Mouse (Mus musculus): ENCODE results near the gene Ahdc1. TPM values are rescaled to one million over a fixed set of nuclear protein-coding genes. Genes with fewer than 3 reads are reported as not detected.

Ahdc1 gene
- polyA plus RNA-seq, 1 experiment from 2014 or later: 10.5 TPM

DNA sequence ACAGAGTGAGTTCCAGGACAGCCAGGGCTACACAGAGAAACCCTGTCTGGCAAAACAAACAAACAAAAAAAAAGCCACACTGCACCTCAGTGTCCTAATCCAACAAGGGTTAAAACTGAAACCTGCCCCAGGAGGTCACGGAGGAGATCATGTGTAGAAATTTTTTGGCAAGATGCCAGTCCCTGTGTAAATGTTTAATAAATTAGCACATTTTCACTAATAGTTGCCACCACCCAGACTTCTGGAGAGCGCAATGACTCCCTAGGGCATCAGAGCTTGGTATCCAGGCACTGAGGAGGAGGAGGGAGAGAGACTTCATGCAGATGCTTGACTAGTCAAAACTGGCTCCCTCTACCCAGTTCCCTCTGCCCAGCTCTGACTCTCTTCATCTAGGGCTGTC lies 31.9 kb upstream of the Ahdc1 start:
- WGBS: 91% methylated on average over 2 of the region's 2 CpGs
- ATAC-seq (ENCODE audit: insufficient number of reproducible peaks, low FRiP score, low TSS enrichment, low read depth) (no peak), DNase-seq (ENCODE audit: low spot score) (no peak)
- Histone ChIP-seq H3K27me3 (ENCODE audit: control insufficient read depth, insufficient read depth, low read length) (0 out of 2 replicates have a peak, but pooled peaks cover 2% of the 10 kb centered on the region), H3K4me1 (ENCODE audit: control insufficient read depth, insufficient read depth, low read length) (peaks cover 27% of the 10 kb centered on the region), H3K4me2 (ENCODE audit: low read depth, severe bottlenecking) (no peak overlapping the region), H3K36me3 (ENCODE audit: control insufficient read depth, insufficient read depth, low read length) (no peaks in the 10 kb centered on the region), H3K9me3 (ENCODE audit: control insufficient read depth, low read length) (no peaks in the 10 kb centered on the region), H3K4me3 (ENCODE audit: low read depth, low read length) (no peak overlapping the region), H3K27ac (replicated peaks; ENCODE audit: low read depth, low read length) (no peak overlapping the region), H3K9ac (ENCODE audit: low read length) (no peak overlapping the region)

DNA sequence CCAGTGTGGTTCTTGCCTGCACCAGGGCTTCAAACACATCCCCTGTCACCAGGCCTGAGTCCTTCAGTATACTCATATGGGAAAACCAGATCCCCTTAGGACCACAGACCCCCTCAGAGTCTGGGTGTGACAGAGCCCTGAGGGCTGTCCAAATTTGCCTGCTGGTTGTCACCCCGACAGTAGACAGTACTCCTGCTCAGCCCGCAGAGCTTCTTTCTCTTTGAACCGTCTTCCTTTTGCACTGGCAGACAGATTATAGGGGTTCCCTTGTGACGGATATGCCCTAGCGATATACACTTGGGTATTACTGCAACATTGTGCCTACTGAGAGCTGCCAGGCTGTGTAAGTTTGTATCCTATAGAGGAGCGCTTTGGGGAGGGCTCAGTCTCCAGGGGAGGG lies 29.4 kb upstream of the Ahdc1 start:
- Histone ChIP-seq H3K36me3 (ENCODE audit: control insufficient read depth, insufficient read depth, low read length) (no peaks in the 10 kb centered on the region), H3K27ac (replicated peaks; ENCODE audit: low read depth, low read length) (no peak overlapping the region), H3K9me3 (ENCODE audit: control insufficient read depth, low read length) (no peaks in the 10 kb centered on the region), H3K27me3 (ENCODE audit: control insufficient read depth, insufficient read depth, low read length) (no peaks in the 10 kb centered on the region), H3K4me2 (ENCODE audit: low read depth, severe bottlenecking) (no peak overlapping the region), H3K9ac (ENCODE audit: low read length) (no peak overlapping the region), H3K4me3 (ENCODE audit: low read depth, low read length) (no peak overlapping the region), H3K4me1 (ENCODE audit: control insufficient read depth, insufficient read depth, low read length) (peaks cover 15% of the 10 kb centered on the region)
- no peak for ATAC-seq (ENCODE audit: insufficient number of reproducible peaks, low FRiP score, low TSS enrichment, low read depth)
- no peak for DNase-seq (ENCODE audit: low spot score)
- 75% methylated on average over 6 of the region's 6 CpGs for WGBS

DNA sequence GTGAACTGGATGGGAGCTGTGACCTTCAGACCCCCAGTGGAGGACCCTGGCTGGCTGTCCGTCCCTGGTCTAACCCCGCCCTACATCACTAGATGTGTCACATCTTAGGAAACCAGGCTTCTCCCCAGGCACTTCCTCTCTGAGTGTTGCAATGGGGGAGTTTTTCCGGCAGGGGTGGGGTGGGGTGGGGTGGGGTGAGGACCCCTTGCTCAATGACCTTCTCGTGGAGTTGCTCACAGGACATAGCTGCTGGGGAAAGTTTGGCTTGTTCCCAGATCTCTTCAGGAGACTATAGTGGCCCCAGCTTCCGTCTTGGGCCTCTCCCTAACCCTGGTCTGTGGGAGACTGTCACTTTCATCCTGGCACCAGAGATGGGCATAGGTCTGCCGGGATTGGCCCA lies 28.1 kb upstream of the Ahdc1 start:
- no peak for DNase-seq (ENCODE audit: low spot score)

DNA sequence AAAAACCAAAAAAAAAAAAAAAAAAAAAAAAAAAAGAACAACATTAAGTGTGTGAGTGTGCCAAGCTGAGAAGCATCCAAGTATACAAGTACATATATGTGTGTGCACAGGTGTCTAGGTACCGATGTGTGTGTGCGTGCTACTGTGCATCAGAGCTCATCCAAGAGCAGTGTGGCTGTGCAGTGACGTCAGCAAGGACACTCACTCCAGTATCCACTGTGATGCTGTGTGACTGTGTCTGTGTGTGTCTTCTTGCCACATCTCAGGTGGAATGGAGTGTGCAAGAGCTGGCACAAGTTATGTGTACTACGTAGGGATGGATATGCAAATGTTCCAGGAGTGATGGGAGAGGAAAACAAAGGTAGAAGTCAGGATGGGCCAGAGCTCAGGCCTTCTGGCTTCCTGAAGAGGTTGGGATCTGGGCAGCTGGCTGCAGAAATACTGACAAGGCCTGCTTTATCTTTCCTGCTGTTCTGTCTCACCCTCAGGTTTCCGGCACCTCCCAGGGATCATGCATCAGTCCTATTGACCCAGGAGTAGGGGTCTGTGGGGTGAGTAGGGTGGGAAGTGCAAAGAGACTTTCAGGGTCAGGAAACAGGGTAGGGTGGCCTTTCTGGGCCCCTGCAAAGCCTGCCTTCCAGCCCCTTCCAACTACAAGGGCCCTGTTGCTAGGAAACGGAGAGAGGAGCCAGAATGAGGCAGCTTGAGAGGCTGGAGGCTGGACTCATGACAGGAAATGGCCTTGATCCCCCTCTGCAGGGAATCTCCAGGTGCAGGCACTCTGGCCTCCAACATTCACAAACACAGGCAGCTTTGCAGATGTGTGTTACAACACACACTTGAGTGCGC lies 27.2 kb upstream of the Ahdc1 start:
- Histone ChIP-seq H3K9ac (ENCODE audit: low read length) (peak overlapping the region; percentile 47), H3K9me3 (ENCODE audit: control insufficient read depth, low read length) (no peaks in the 10 kb centered on the region), H3K4me3 (ENCODE audit: low read depth, low read length) (no peak overlapping the region), H3K4me2 (ENCODE audit: low read depth, severe bottlenecking) (no peak overlapping the region), H3K36me3 (ENCODE audit: control insufficient read depth, insufficient read depth, low read length) (no peaks in the 10 kb centered on the region), H3K4me1 (ENCODE audit: control insufficient read depth, insufficient read depth, low read length) (peaks cover 15% of the 10 kb centered on the region), H3K27ac (replicated peaks; ENCODE audit: low read depth, low read length) (peak overlapping the region; percentile 94), H3K27me3 (ENCODE audit: control insufficient read depth, insufficient read depth, low read length) (no peaks in the 10 kb centered on the region)
- 52% methylated on average over 7 of the region's 7 CpGs for WGBS
- DNase-seq (ENCODE audit: low spot score): peak; percentile 80
- ATAC-seq (ENCODE audit: insufficient number of reproducible peaks, low FRiP score, low TSS enrichment, low read depth): peak; percentile 62; the same call in 1 of the 2 replicates

More for the DNA sequence above, 28.1 kb upstream of the Ahdc1 start:
- Histone ChIP-seq H3K4me2 (ENCODE audit: low read depth, severe bottlenecking) (no peak overlapping the region), H3K27me3 (ENCODE audit: control insufficient read depth, insufficient read depth, low read length) (no peaks in the 10 kb centered on the region), H3K4me3 (ENCODE audit: low read depth, low read length) (no peak overlapping the region), H3K4me1 (ENCODE audit: control insufficient read depth, insufficient read depth, low read length) (peaks cover 15% of the 10 kb centered on the region), H3K36me3 (ENCODE audit: control insufficient read depth, insufficient read depth, low read length) (no peaks in the 10 kb centered on the region), H3K27ac (replicated peaks; ENCODE audit: low read depth, low read length) (peak overlapping the region; percentile 21; the same call in 1 of the 2 replicates), H3K9ac (ENCODE audit: low read length) (no peak overlapping the region), H3K9me3 (ENCODE audit: control insufficient read depth, low read length) (no peaks in the 10 kb centered on the region)
- 67% methylated on average over 6 of the region's 6 CpGs for WGBS
- ATAC-seq (ENCODE audit: insufficient number of reproducible peaks, low FRiP score, low TSS enrichment, low read depth): no peak

DNA sequence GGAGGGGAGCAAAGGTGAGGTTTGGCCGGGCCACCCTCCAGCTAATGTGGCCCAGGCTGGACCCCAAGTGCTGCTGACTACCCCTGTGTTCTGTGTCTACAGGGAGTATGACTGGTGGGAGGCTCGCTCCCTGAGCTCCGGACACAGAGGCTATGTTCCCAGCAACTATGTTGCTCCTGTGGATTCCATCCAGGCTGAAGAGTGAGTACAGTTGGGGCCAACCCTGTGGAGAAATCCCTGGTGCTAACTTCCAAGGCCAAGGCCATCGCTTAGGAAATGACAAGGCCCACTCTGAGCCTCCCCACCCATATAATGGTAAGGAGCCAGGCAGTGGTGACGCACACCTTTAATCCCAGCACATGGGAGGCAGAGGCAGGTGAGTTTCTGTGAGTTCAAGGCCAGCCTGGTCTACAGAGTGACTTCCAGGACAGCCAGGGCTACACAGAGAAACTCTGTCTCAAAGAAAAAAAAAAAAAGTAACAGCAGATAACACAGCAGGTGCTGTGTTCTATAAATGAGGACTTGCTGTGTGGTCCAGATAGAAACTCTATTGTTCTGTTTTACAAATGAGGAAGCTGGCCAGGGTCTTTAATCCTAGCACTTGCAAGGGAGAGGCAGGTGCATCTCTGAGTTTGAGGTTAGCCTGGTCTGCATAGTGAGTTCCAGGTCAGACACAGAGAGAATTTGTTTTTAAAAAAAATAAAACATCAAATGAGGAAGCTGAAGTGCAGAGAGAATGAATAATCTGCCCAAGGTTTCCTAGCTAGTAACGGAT lies 22.3 kb upstream of the Ahdc1 start:
- ATAC-seq (ENCODE audit: insufficient number of reproducible peaks, low FRiP score, low TSS enrichment, low read depth) (no peak), DNase-seq (ENCODE audit: low spot score) (no peak)
- Histone ChIP-seq H3K9me3 (ENCODE audit: control insufficient read depth, low read length) (no peaks in the 10 kb centered on the region), H3K4me2 (ENCODE audit: low read depth, severe bottlenecking) (no peak overlapping the region), H3K36me3 (ENCODE audit: control insufficient read depth, insufficient read depth, low read length) (no peaks in the 10 kb centered on the region), H3K4me3 (ENCODE audit: low read depth, low read length) (no peak overlapping the region), H3K27me3 (ENCODE audit: control insufficient read depth, insufficient read depth, low read length) (no peaks in the 10 kb centered on the region), H3K27ac (replicated peaks; ENCODE audit: low read depth, low read length) (no peak overlapping the region), H3K4me1 (ENCODE audit: control insufficient read depth, insufficient read depth, low read length) (peaks cover 6% of the 10 kb centered on the region), H3K9ac (ENCODE audit: low read length) (no peak overlapping the region)
- WGBS: 91% methylated on average over 6 of the region's 6 CpGs

DNA sequence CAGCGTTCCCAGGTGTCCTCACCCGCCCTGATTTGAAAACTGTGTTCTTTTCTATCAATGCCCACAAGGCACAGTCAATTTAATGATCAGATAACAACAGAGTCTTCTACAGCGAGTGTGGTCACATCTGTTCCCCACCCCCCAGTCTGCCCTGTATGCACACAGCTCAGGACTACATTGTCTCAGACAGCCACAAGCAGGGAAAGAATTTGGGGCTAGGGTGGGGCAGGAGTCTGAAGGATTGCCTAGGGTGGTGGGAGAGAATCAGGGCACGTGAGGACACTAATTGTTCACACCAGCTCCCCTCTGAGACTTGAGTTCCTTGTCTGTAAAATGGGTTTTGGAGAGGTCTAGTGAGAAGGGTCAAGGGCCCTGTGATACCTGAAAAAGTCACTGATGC lies 17.5 kb upstream of the Ahdc1 start:
- Histone ChIP-seq H3K4me1 (ENCODE audit: control insufficient read depth, insufficient read depth, low read length) (no peaks in the 10 kb centered on the region), H3K4me3 (ENCODE audit: low read depth, low read length) (no peak overlapping the region), H3K27ac (replicated peaks; ENCODE audit: low read depth, low read length) (no peak overlapping the region), H3K4me2 (ENCODE audit: low read depth, severe bottlenecking) (no peak overlapping the region), H3K9me3 (ENCODE audit: control insufficient read depth, low read length) (no peaks in the 10 kb centered on the region), H3K27me3 (ENCODE audit: control insufficient read depth, insufficient read depth, low read length) (no peaks in the 10 kb centered on the region), H3K9ac (ENCODE audit: low read length) (no peak overlapping the region), H3K36me3 (ENCODE audit: control insufficient read depth, insufficient read depth, low read length) (no peaks in the 10 kb centered on the region)
- no peak for ATAC-seq (ENCODE audit: insufficient number of reproducible peaks, low FRiP score, low TSS enrichment, low read depth)
- WGBS: 67% methylated on average over 4 of the region's 4 CpGs
- no peak for DNase-seq (ENCODE audit: low spot score)

DNA sequence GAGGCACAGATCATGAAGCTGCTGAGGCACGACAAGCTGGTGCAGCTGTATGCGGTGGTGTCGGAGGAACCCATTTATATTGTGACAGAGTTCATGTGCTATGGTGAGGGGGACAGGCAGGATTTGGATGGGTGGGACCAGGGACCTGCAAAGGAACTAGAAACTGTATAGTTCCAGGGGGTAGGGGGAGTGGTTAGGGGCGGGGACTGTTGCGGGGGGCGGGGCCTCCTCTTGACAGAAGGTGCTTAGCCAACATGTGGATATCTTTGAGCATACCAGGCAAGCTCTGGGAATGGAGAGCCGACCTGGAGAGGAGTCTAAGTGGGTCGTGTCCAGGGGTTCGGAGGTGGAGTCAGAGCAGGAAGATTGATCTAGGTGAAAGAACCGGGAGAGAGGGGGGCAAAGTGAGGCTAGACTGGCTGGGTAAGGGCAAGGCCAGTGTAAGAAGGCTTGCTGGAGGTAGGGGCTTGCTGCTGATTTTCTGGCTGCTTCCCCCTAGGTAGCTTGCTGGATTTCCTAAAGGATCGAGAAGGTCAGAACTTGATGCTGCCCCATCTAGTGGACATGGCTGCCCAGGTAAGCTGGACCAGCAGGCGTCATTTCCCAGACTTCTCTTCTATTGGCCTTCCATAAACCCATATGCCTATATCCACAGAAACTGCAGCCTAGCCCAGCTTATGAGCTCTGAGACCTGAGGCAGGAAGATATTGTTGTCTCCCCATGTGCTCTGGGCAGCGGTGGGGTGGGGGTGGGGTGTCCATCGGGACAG lies 13.4 kb upstream of the Ahdc1 start:
- Histone ChIP-seq H3K4me1 (ENCODE audit: control insufficient read depth, insufficient read depth, low read length) (peaks cover 3% of the 10 kb centered on the region; the same call in 1 of the 2 replicates), H3K4me3 (ENCODE audit: low read depth, low read length) (no peak overlapping the region), H3K36me3 (ENCODE audit: control insufficient read depth, insufficient read depth, low read length) (no peaks in the 10 kb centered on the region), H3K27ac (replicated peaks; ENCODE audit: low read depth, low read length) (no peak overlapping the region), H3K9me3 (ENCODE audit: control insufficient read depth, low read length) (no peaks in the 10 kb centered on the region), H3K4me2 (ENCODE audit: low read depth, severe bottlenecking) (no peak overlapping the region), H3K9ac (ENCODE audit: low read length) (no peak overlapping the region), H3K27me3 (ENCODE audit: control insufficient read depth, insufficient read depth, low read length) (no peaks in the 10 kb centered on the region)
- 47% methylated on average over 14 of the region's 14 CpGs for WGBS
- ATAC-seq (ENCODE audit: insufficient number of reproducible peaks, low FRiP score, low TSS enrichment, low read depth) (no peak), DNase-seq (ENCODE audit: low spot score) (no peak)

DNA sequence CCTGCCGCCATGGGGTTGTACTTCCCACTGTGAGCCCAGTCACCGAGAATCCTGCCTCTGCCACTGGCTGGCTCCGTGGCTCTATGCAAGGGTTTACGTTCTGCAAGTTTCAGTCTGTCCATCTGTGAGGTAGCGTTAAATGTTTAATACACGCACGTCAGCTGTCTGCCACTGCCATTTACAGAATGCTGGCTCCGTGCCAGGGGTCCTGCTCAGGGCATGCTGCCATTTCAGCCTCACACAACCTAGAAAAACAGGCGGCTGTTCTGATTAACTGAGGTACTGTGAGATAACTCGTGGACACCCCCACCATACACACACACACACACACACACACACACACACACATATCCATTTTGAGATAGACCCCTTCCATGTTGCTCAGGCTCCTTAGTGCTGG lies 8.2 kb upstream of the Ahdc1 start:
- no peaks in the 10 kb centered on the region for H3K27me3 ChIP-seq (ENCODE audit: control insufficient read depth, insufficient read depth, low read length)
- DNase-seq (ENCODE audit: low spot score): peak; percentile 59
- no peaks in the 10 kb centered on the region for H3K36me3 ChIP-seq (ENCODE audit: control insufficient read depth, insufficient read depth, low read length)
- no peak overlapping the region for H3K4me2 ChIP-seq (ENCODE audit: low read depth, severe bottlenecking)
- no peak overlapping the region for H3K27ac ChIP-seq (replicated peaks; ENCODE audit: low read depth, low read length)
- no peak for ATAC-seq (ENCODE audit: insufficient number of reproducible peaks, low FRiP score, low TSS enrichment, low read depth)
- no peak overlapping the region for H3K4me3 ChIP-seq (ENCODE audit: low read depth, low read length)
- H3K9me3 ChIP-seq (ENCODE audit: control insufficient read depth, low read length): no peaks in the 10 kb centered on the region
- peaks cover 15% of the 10 kb centered on the region for H3K4me1 ChIP-seq (ENCODE audit: control insufficient read depth, insufficient read depth, low read length)
- no peak overlapping the region for H3K9ac ChIP-seq (ENCODE audit: low read length)
- 42% methylated on average over 10 of the region's 10 CpGs for WGBS

Data from limb, embryonic 11.5 days (tissue).